Mouse (Mus musculus) common myeloid progenitor, adult 5-6 weeks (primary cell): ENCODE measurements at regions not wholly inside any gene's neighbourhood (a gene's known extent, or its start where the extent isn't known, plus 50 kb on each side); places are given as distances from the start of the nearest gene placed in this dataset.
"Not testable (repeated sequence)": the region's sequence is repeated elsewhere in the genome, so short reads cannot be mapped to it uniquely, and the experiment has no call there.

ENCODE experiments used
- ATAC-seq: replicated peaks from 2 replicates; pipeline ENCODE4 v1.8.0; 2016; ENCODE audit warnings: low read depth, mild to moderate bottlenecking, moderate TSS enrichment, inconsistent platforms; ENCODE audit not compliant: poor library complexity, severe bottlenecking

GRCm38 (mm10) chr15:93096335-93096734 lies 178.6 kb downstream of the Gxylt1 start:
- no peak for ATAC-seq

DNA sequence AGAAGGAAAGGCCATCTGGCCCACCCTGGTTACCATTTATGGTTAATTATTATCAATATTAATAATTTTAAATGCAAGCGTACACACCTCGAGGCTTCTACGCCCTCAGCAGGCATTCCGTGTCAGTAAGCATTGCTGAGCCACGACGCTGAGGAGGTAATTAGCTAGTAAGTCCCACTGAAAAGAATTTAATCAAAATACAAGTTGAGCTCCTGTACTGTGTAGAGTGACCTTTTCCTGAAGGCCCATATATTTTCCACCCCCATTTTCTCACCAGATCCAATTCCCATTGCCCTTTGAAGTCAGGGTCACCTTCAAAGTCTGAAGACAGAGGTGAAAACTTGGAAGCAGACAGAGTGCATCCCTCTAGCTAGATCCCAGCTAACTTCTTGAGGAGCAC lies 179.8 kb downstream of the Gxylt1 start:
- no peak for ATAC-seq

DNA sequence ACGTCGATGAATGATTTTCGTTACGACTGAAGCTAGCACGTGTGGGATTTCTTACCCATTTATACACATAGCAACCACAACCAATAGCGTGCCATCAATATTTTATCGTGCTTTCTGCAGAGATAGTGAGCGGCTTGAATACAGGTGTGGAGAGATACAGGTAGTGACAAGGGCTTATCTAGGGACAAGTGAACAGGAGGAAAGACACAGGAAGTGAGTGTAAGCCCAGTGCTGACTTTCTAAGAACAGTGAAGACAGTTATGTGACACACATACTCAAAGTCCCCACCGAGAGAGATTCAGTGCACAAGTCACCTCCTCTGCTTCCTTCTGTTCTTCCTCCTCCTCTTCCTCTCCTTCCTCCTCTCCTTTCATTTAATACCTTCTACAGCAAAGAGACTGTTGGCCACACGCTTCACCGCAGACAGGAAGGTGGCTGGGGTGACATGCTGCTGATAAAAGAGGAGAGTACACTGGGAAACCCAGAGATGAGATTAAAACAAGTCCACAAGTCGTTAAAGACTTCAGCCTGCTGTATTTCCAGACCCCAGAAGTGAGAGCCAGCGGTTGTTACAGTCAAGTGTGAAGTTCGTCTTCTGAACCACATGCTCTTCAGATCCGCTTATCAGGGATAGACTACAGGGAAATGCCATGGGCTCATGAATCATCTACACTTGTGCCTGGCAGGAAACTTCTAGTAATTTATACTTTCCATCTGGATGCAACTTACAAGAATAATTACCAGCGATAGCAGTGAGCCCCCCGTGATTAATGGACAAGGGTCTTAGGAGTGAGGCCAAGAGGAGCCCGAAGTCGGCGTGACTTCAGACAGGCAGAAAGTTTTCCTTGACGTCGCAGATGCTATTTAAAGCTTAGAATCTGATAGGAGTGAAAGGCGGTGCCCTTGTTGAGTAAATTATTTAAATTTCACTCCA lies 180.5 kb downstream of the Gxylt1 start:
- peak; percentile 82 for ATAC-seq

GRCm38 (mm10) chr15:93091396-93091795 lies 183.6 kb downstream of the Gxylt1 start:
- ATAC-seq, result peak; percentile 68

GRCm38 (mm10) chr15:93089347-93089746 lies 185.6 kb downstream of the Gxylt1 start:
- peak; percentile 74 for ATAC-seq

DNA sequence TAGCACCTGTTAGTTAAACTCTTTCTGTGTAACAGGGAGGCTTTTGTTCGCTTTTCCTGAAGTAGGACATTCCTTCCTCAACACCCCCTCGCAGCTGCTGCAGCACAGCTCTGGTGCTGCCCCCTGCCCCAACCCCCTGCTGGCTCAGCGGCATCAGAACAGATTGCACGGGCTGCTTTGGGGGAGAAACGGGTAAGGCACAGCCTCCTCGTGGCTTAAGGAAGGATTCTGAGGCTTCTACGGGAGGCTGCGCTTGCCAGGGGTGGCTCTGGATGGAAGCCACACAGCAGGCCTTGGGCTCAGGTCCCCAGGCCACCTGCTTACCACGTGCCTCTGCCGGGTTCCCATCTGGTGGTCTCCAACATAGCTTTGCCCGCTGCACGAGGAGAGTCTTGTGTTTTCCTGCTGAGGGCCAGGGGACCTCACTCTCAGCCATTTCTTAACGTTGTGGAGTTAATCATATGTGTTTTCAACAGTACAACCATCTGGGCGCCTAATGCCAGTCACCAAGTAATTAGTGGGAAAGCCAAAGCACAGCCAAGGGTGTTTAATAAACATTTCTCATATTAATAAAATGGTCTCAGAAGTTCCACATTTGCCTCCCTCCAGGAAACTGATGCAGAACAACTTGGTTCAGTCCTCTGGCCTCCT lies 189.9 kb downstream of the Gxylt1 start:
- no peak for ATAC-seq

GRCm38 (mm10) chr15:93074070-93074469 lies 200.9 kb downstream of the Gxylt1 start:
- ATAC-seq, result peak; percentile 73

DNA sequence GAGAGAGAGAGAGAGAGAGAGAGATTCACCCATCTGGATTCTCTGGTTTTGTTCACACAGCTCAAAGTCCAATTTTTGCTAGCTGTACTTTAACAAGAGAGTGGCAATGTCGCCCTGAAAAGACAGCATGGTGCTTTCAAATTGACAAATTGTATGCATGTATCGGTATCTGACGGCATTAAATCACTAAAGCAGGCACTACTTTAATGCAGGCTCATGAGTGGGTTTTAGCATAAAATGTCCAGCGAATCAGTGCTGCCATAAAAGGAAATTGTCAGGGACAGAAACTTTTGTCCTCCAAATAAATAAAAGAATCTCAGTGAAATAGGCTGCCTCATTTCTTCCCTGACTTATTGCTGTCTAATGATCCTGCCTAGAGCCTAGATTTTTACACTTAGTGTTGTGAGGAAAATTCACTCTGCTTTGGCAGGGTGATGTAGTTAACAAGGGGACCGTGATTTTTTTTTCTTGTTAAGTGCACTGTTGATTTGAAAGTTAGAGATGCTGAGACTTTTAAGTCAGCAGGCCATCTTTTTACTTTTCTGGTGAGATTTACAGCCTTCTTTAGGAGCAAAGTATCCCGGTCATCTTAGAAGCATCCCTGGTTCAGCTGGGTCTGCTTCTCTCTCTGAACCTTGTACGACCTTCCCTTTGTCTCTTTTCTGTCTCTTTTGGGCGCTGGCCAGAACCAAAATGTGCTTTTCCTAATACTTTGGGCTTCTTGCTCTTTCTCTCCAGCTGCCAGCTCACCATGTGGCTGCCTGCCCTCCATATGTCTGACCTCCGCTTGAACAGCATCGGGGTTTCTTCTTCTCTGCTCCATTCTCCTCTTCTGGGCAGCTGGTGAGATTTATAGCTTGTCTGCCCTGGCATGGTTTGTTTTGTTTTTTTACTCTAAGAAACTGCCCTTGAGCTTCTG lies 212.5 kb downstream of the Gxylt1 start:
- no peak for ATAC-seq

DNA sequence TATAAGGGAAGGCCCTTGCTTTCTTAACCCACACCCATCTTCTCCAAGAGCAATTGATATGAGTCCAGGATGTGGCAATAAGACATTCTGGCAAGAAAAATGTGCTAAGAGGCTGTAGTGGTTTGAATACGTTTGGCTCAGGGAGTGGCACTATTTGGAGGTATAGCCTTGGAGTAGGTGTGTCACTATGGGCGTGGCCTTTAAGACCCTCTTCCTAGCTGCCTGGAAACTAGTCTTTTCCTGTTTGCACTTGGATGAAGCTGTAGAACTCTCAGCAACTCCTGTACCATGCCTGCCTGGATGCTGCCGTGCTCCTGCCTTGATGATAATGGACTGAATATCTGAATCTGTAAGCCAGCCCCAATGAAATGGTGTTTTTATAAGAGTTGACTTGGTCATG lies 221.5 kb downstream of the Gxylt1 start:
- ATAC-seq, result no peak

- ATAC-seq, result peak; percentile 94
These were observed 247.8 kb downstream of the Gxylt1 start for GRCm38 (mm10) chr15:93027185-93027584.

DNA sequence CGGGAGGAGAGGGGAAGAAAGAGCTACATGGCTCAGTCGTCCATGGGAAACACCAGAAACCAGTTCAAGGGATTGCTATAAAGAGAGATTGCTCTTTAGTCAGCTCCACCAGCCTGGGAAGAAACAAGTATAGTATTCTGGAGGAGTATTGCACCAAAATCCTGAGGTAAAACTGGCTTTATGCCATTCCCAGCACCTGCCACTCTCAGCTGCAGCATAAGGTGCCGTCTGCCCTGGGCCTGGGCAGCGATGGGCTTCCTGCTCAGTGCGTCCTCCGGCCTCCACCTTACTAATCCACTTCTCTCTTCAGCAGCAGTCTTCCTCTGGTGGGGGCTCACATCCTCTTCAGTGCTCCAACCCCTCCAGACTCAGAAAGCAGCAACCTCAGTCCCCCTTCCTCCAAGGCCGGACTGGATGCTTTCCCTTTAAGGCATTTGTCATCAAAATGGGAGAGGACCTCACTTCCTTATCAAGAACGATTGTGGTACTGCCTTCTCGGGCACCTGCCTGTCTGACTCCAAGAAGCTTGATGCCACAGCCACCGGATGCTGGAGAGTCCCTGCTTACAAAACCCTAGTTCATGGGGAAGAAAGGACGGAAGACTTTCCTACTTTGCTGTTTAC lies 248.4 kb downstream of the Gxylt1 start:
- ATAC-seq, result peak; percentile 53

GRCm38 (mm10) chr15:93025791-93026190 lies 249.2 kb downstream of the Gxylt1 start:
- 0 out of 2 replicates have a peak, but pooled peaks have one; percentile 46 for ATAC-seq

GRCm38 (mm10) chr15:93024171-93024570 lies 250.8 kb downstream of the Gxylt1 start:
- ATAC-seq, result no peak

DNA sequence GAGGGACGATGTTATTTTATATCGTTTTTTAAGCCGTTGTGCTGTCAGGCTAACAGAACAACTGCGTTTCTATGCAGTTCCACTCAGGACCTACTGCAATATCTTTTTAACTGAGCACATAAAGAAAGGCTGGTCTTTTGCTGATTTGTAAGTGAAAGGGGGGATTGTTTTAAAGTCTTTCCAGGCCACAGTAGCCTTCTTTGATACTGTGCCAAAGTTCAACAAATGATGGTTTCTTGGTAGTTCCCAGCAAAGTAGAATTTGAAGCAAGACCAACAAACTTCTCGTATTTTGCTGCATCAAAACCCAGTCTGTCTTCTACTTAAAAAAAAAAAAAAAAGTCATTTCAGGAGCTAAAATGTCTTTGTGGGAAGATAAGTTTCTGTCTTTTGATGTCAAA lies 263.8 kb downstream of the Gxylt1 start:
- ATAC-seq, result no peak

- ATAC-seq, result no peak
These were observed 264.4 kb downstream of the Gxylt1 start for GRCm38 (mm10) chr15:93010629-93011028.

DNA sequence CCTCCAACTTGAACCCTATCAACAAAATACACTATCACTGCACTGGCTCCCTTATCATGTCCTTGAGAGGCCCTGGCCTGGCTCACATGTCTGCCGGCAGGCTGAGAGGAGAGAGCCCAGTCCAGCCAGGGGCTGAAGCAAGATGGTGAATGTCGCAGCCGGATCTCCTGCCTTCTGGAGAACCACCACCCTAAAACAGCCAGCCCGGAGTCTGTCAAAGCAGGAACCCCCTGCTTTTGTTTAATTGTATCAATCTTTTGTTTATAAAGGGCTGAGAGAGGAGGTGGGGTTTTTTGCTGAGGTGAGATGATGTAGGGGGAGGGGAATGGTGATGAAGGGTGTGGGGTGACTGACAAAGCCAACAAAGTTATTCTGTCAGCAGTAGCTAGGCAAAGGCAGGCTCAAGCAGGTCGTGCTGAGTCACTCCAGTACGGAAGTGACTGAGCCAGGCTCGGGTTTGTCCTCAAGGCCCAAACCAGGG lies 269.2 kb downstream of the Gxylt1 start:
- ATAC-seq, result peak; percentile 41

DNA sequence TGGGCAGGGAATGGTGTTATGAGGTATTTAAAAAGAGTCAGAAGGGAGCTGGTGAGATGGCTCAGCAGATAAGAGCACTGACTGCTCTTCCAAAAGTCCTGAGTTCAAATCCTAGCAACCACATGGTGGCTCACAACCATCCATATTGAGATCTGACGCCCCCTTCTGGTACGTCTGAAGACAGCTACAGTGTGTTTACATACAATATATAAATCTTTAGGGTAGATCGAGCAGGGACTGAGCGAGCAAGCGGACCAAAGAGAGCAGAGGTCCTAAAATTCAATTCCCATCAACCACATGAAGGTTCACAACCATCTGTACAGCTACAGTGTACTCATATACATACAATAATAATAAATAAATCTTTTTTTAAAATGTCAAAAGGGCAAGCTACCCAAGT lies 269.8 kb downstream of the Gxylt1 start:
- ATAC-seq, result not testable (repeated sequence)

- ATAC-seq, result no peak
These were observed 270.4 kb downstream of the Gxylt1 start for GRCm38 (mm10) chr15:93004551-93004950.

DNA sequence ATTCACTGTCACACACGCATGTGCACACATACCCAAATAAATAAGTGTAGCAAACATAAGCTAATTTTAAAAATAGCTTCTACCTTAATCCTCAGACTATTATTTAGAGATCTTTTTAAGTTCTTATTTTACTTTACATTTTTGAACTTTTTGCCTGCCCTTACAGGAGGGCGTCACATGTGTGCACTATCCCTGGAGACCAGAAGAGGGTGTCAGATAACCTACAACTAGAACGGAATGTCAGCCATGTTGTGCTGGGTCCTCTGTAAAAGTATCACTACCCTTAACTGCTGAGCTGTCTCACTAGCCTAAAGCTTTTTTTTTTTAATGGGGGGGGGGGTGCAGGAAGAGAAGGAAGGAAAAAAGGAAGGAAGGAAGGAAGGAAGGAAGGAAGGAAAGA lies 271.7 kb downstream of the Gxylt1 start:
- ATAC-seq, result no peak
